Mouse (Mus musculus): ENCODE results near the gene Rgl1. TPM values are rescaled to one million over a fixed set of nuclear protein-coding genes. Genes with fewer than 3 reads are reported as not detected.
"Not testable (repeated sequence)": the region's sequence is repeated elsewhere in the genome, so short reads cannot be mapped to it uniquely, and the experiment has no call there.

Rgl1 gene
- polyA plus RNA-seq, 2 experiments: 5.4 to 8.6 TPM

DNA sequence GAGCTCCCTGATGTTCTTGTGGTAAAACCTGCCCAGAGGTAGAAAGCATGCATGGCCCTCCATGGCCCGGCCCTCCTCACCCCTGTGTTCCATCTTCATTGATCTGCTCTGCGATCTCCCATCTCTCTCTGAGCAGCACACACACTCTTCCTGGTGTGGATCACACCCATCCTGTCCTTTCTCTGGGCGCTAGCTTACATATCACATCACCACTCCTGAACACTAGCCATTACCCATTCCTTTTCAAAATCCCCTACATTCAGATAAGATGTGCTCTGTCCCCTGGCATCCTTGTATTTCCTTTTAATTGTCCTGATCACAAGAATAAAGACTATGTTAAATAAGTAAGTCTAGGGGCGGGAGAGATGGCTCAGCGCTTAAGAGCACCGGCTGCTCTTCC lies 111.3 kb downstream of the Rgl1 start:
- no peaks in the 10 kb centered on the region for H3K27me3 ChIP-seq (ENCODE audit: control insufficient read depth, insufficient read depth, low read length)
- no peaks in the 10 kb centered on the region for H3K9me3 ChIP-seq (ENCODE audit: control insufficient read depth, low read length)
- no peaks in the 10 kb centered on the region for H3K36me3 ChIP-seq (replicated peaks; ENCODE audit: control insufficient read depth, insufficient read depth, low read depth)
- no peak overlapping the region for H3K27ac ChIP-seq
- no peak overlapping the region for H3K4me3 ChIP-seq (ENCODE audit: insufficient read depth in 1 of 2, low read depth in 2 of 2, low read length in 2 of 2)
- WGBS (ENCODE audit: insufficient replicate concordance): 74% methylated on average over 6 of the region's 6 CpGs
- no peak overlapping the region for H3K9ac ChIP-seq (replicated peaks)
- no peaks in the 10 kb centered on the region for H3K4me1 ChIP-seq (replicated peaks; ENCODE audit: control insufficient read depth in 2 of 2, insufficient read depth in 2 of 2, low read length in 1 of 2)
- TF ChIP-seq EP300 (IDR thresholded peaks at IDR 0.05; ENCODE audit: low read depth): no peak
- TF ChIP-seq CTCF (IDR thresholded peaks at IDR 0.05; ENCODE audit: low read depth): no peak
- DNase-seq (ENCODE audit: low read depth in 3 of 3, low spot score in 3 of 3) (no peak), ATAC-seq (ENCODE audit: insufficient read depth) (no peak)
- no peak overlapping the region for H3K4me2 ChIP-seq (ENCODE audit: low read depth)

DNA sequence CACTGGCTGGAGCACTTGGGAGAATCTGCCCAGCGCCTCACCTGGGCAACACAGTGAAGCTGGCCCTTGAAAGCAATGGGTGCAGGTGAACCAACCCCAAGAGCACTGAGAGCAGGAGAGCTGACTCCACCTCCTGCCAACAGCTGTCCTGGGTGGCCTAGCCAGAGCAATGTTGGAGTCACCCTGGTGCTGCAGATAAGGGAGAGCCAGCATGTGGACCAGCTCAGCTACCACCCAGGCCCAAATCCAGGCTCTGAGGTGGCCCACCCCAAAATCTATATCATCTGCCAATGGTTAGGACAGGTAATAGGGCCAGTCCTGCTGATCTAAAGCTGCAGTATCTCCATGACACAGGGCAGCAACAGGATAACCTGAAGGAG lies 114.7 kb downstream of the Rgl1 start:
- no peak for TF ChIP-seq EP300 (IDR thresholded peaks at IDR 0.05; ENCODE audit: low read depth)
- TF ChIP-seq CTCF (IDR thresholded peaks at IDR 0.05; ENCODE audit: low read depth): no peak
- no peaks in the 10 kb centered on the region for H3K27me3 ChIP-seq (ENCODE audit: control insufficient read depth, insufficient read depth, low read length)
- no peaks in the 10 kb centered on the region for H3K36me3 ChIP-seq (replicated peaks; ENCODE audit: control insufficient read depth, insufficient read depth, low read depth)
- ATAC-seq (ENCODE audit: insufficient read depth): no peak
- no peak overlapping the region for H3K27ac ChIP-seq
- 56% methylated on average over 1 of the region's 1 CpGs for WGBS (ENCODE audit: insufficient replicate concordance)
- no peak overlapping the region for H3K4me2 ChIP-seq (ENCODE audit: low read depth)
- DNase-seq (ENCODE audit: low read depth in 3 of 3, low spot score in 3 of 3): no peak
- no peak overlapping the region for H3K4me3 ChIP-seq (ENCODE audit: insufficient read depth in 1 of 2, low read depth in 2 of 2, low read length in 2 of 2)
- H3K4me1 ChIP-seq (replicated peaks; ENCODE audit: control insufficient read depth in 2 of 2, insufficient read depth in 2 of 2, low read length in 1 of 2): no peaks in the 10 kb centered on the region
- H3K9me3 ChIP-seq (ENCODE audit: control insufficient read depth, low read length): no peaks in the 10 kb centered on the region
- no peak overlapping the region for H3K9ac ChIP-seq (replicated peaks)

DNA sequence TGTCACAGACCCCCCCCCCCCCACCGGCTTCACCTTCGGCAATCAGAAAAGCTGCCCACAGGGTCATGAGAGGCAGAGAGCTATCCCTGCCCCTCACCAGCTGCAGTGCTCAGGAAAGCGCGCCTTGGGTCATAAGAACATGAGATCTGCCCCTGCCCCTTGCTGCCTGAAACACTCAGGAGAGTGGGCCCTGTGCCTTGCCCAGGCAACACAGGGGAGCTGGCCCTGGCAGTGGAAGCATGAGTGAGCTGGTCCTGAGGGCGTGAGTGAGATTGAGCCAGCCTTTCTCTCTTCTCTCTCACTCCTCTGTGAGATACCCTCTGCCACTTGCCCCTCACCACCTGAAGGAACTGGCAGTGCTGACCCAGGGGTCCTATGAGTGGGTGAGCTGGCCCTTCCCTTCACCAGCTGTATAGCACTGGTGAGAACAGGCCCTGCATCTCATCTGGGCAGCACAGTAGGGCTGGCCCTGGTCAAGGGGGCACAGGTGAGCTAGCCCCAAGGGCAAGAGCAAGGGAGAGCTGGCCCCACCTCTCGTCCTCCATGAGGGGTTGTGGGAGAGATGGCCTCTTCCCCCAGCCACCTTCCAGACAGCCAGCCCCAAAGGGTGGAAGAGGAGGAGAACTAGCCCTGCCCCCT lies 115.2 kb downstream of the Rgl1 start:
- ATAC-seq (ENCODE audit: insufficient read depth) (0 out of 2 replicates have a peak, but pooled peaks have one; percentile 26), DNase-seq (ENCODE audit: low read depth in 3 of 3, low spot score in 3 of 3) (no peak)
- Histone ChIP-seq H3K27me3 (ENCODE audit: control insufficient read depth, insufficient read depth, low read length) (no peaks in the 10 kb centered on the region), H3K9ac (replicated peaks) (no peak overlapping the region), H3K4me2 (ENCODE audit: low read depth) (no peak overlapping the region), H3K4me1 (replicated peaks; ENCODE audit: control insufficient read depth in 2 of 2, insufficient read depth in 2 of 2, low read length in 1 of 2) (no peaks in the 10 kb centered on the region), H3K9me3 (ENCODE audit: control insufficient read depth, low read length) (no peaks in the 10 kb centered on the region), H3K36me3 (replicated peaks; ENCODE audit: control insufficient read depth, insufficient read depth, low read depth) (no peaks in the 10 kb centered on the region), H3K4me3 (ENCODE audit: insufficient read depth in 1 of 2, low read depth in 2 of 2, low read length in 2 of 2) (no peak overlapping the region), H3K27ac (no peak overlapping the region)
- TF ChIP-seq EP300 (IDR thresholded peaks at IDR 0.05; ENCODE audit: low read depth) (no peak), CTCF (IDR thresholded peaks at IDR 0.05; ENCODE audit: low read depth) (no peak)
- WGBS (ENCODE audit: insufficient replicate concordance): 77% methylated on average over 6 of the region's 6 CpGs

DNA sequence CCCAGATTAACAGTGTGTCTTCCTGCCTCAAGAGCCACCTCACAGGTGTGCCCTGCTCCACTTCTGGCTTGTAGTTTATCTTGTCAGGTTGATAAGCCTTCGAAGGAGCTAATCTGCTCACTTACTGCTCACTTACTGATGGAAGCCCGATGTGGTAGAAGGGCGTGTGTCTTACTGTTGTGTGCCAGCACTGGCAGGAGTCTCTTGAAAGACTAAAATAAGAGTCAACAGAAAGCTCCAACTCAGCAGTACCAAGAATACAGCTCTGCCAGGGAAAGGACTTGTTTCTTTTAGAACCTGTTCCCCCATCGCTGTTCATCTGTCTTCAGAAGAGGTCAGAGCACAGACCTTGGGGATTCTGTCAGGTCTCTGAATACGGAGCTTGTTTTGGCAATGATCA lies 118.1 kb downstream of the Rgl1 start:
- H3K9me3 ChIP-seq (ENCODE audit: control insufficient read depth, low read length): no peaks in the 10 kb centered on the region
- H3K4me3 ChIP-seq (ENCODE audit: insufficient read depth in 1 of 2, low read depth in 2 of 2, low read length in 2 of 2): no peak overlapping the region
- DNase-seq (ENCODE audit: low read depth in 3 of 3, low spot score in 3 of 3) (no peak), ATAC-seq (ENCODE audit: insufficient read depth) (no peak)
- TF ChIP-seq CTCF (IDR thresholded peaks at IDR 0.05; ENCODE audit: low read depth) (no peak), EP300 (IDR thresholded peaks at IDR 0.05; ENCODE audit: low read depth) (no peak)
- H3K4me2 ChIP-seq (ENCODE audit: low read depth): no peak overlapping the region
- no peaks in the 10 kb centered on the region for H3K4me1 ChIP-seq (replicated peaks; ENCODE audit: control insufficient read depth in 2 of 2, insufficient read depth in 2 of 2, low read length in 1 of 2)
- H3K36me3 ChIP-seq (replicated peaks; ENCODE audit: control insufficient read depth, insufficient read depth, low read depth): no peaks in the 10 kb centered on the region
- no peak overlapping the region for H3K27ac ChIP-seq
- WGBS (ENCODE audit: insufficient replicate concordance): 58% methylated on average over 5 of the region's 5 CpGs
- no peak overlapping the region for H3K9ac ChIP-seq (replicated peaks)
- H3K27me3 ChIP-seq (ENCODE audit: control insufficient read depth, insufficient read depth, low read length): no peaks in the 10 kb centered on the region

DNA sequence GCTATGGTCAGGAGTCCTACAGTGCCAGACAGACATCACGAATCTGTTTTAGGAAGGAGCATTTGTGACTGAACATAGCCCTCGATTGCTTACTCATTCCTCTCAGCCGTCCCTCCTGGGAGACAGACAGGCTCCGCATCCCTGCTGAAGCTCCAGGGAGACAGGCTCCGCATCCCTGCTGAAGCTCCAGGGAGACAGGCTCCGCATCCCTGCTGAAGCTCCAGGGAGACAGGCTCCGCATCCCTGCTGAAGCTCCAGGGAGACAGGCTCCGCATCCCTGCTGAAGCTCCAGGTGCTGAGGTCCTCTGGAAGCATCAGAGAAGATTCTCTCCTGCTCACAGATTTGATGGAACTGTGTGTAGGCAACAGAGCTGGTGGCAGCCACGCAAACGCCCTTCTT lies 123.9 kb downstream of the Rgl1 start:
- not testable (repeated sequence) for H3K27me3 ChIP-seq (ENCODE audit: control insufficient read depth, insufficient read depth, low read length); ATAC-seq (ENCODE audit: insufficient read depth); DNase-seq (ENCODE audit: low read depth in 3 of 3, low spot score in 3 of 3); H3K4me1 ChIP-seq (replicated peaks; ENCODE audit: control insufficient read depth in 2 of 2, insufficient read depth in 2 of 2, low read length in 1 of 2); H3K4me2 ChIP-seq (ENCODE audit: low read depth); H3K36me3 ChIP-seq (replicated peaks; ENCODE audit: control insufficient read depth, insufficient read depth, low read depth); H3K9ac ChIP-seq (replicated peaks); H3K9me3 ChIP-seq (ENCODE audit: control insufficient read depth, low read length); H3K4me3 ChIP-seq (ENCODE audit: insufficient read depth in 1 of 2, low read depth in 2 of 2, low read length in 2 of 2); H3K27ac ChIP-seq
- 69% methylated on average over 10 of the region's 10 CpGs for WGBS (ENCODE audit: insufficient replicate concordance)
